Mouse (Mus musculus) lung, embryonic 14.5 days (tissue): ENCODE results near the gene Adamtsl4. TPM values are rescaled to one million over a fixed set of nuclear protein-coding genes. Genes with fewer than 3 reads are reported as not detected.
"Not testable (repeated sequence)": the region's sequence is repeated elsewhere in the genome, so short reads cannot be mapped to it uniquely, and the experiment has no call there.

Experiments used
- ATAC-seq: fragments of 200-750 bp; cut with Nextera tagmentation; 2 replicates; pipeline ENCODE4 v1.8.0; 2017; ENCODE audit warnings: mild to moderate bottlenecking, moderate TSS enrichment, moderate library complexity; ENCODE audit not compliant: insufficient read depth
- DNase-seq: peaks from one replicate; pipeline ENCODE4 v3.0.0-alpha.2; 2015
- H3K27ac ChIP-seq: fragments of 300-500 bp; sonication (generic); 2 replicates; pipeline ENCODE4 v1.5.1; 2014; ENCODE audit warnings: low read depth, mild to moderate bottlenecking, moderate library complexity
- H3K27me3 ChIP-seq: fragments of 300-500 bp; sonication (generic); 2 replicates; pipeline ENCODE4 v1.6.1; 2014; ENCODE audit warnings: low read length, control low read depth; ENCODE audit not compliant: insufficient read depth
- H3K36me3 ChIP-seq: fragments of 300-500 bp; sonication (generic); 2 replicates; pipeline ENCODE4 v1.6.1; 2014; ENCODE audit warnings: control low read depth; ENCODE audit not compliant: insufficient read depth
- H3K4me1 ChIP-seq: fragments of 300-500 bp; sonication (generic); 2 replicates; pipeline ENCODE4 v1.6.1; 2014; ENCODE audit warnings: antibody characterized with exemption, control low read depth; ENCODE audit not compliant: insufficient read depth
- H3K4me2 ChIP-seq: fragments of 300-500 bp; sonication (generic); 2 replicates; pipeline ENCODE4 v1.6.1; 2014; ENCODE audit warnings: mild to moderate bottlenecking
- H3K4me3 ChIP-seq: fragments of 300-500 bp; sonication (generic); 2 replicates; pipeline ENCODE4 v1.5.1; 2014; ENCODE audit warnings: low read depth, low read length
- H3K9ac ChIP-seq: fragments of 300-500 bp; sonication (generic); 2 replicates; pipeline ENCODE4 v1.6.1; 2014
- H3K9me3 ChIP-seq: fragments of 300-500 bp; sonication (generic); 2 replicates; pipeline ENCODE4 v1.6.1; 2016; ENCODE audit warnings: low read depth, low read length, control low read depth
- CTCF ChIP-seq: IDR thresholded peaks from 2 replicates; pipeline ENCODE4 v1.5.1; 2016; ENCODE audit warnings: antibody characterized with exemption, low read depth
- WGBS: fragments of 180-500 bp; shearing (Covaris S2); extraction: QIAGEN DNeasy Blood & Tissue Kit; methylation state at CpG from one replicate; pipeline ENCODE4 v1.1.7; 2014; 5-methylcytosine and 5-hydroxymethylcytosine counted together
- polyA plus RNA-seq: library from polyadenylated mRNA; unstranded; fragments of >200 nt; fragmentation: Nextera tagmentation; extraction: Ambion mirVana; gene quantifications from 2 replicates; pipeline ENCODE4 v1.2.1, GENCODE M21; 2014

Adamtsl4 gene
- polyA plus RNA-seq, 1 experiment from 2014 or later, result 1.6 TPM

GRCm38 (mm10) chr3:95672861-95673706, 14.6 kb downstream of the Adamtsl4 start:
- H3K4me2 ChIP-seq, result peak overlapping the region; percentile 54

DNA sequence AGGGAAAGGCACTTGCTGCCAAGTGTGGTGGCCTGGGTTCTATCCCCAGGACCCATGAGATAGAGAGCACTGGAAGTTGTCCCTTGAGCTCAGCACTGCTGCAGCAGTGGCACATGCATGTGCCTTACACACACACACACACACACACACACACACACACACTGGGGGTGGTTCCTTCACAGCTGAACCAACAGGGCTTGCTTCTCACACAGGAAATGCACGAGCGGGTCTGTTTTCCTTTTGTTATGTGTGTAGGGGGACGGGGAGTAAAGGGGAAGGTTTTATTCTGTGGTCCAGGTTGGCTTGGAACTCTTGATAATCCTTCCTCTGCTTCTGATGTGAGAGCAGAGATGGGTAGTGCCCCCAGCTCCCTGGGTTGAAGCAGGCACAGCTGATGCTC, 15.3 kb downstream of the Adamtsl4 start:
- no peak for DNase-seq
- H3K4me1 ChIP-seq, result peaks cover 42% of the 10 kb centered on the region
- WGBS, result 39% methylated on average over 3 of the region's 3 CpGs

More at GRCm38 (mm10) chr3:95672861-95673706, 14.6 kb downstream of the Adamtsl4 start:
- no peak for ATAC-seq
- Histone ChIP-seq H3K36me3 (peaks cover 8% of the 10 kb centered on the region; the same call in 1 of the 2 replicates), H3K27ac (peak overlapping the region; percentile 93), H3K4me3 (peak overlapping the region; percentile 14), H3K9ac (peak overlapping the region; percentile 54), H3K27me3 (no peaks in the 10 kb centered on the region), H3K9me3 (no peaks in the 10 kb centered on the region), H3K4me1 (peaks cover 37% of the 10 kb centered on the region)
- WGBS, result 29% methylated on average over 10 of the region's 10 CpGs
- no peak for TF ChIP-seq CTCF
- peak; percentile 46 for DNase-seq

DNA sequence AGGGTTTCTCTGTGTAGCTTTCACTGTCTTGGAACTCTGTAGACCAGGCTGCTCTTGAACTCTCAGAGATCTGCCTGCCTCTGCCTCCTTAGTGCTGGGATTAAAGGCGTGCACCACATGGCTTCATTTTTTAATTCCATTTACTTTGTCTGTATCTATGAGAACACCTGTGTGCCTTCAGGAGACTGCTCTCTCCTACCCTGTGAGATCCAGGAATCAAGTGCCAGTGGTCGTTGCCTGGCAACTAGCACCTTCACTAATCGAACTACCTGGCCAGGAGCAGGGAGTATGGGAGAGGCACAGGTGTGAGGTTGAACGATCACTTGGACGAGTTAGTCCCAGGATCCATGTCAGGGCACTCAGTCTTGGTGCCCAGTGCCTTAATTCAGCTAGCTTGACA, 16.5 kb downstream of the Adamtsl4 start:
- Histone ChIP-seq H3K4me1 (peaks cover 44% of the 10 kb centered on the region), H3K9me3 (no peaks in the 10 kb centered on the region), H3K36me3 (peaks cover 8% of the 10 kb centered on the region; the same call in 1 of the 2 replicates), H3K4me3 (no peak overlapping the region), H3K4me2 (no peak overlapping the region), H3K9ac (no peak overlapping the region), H3K27ac (0 out of 2 replicates have a peak overlapping the region, but pooled peaks have one; percentile 0), H3K27me3 (no peaks in the 10 kb centered on the region)
- no peak for TF ChIP-seq CTCF
- WGBS, result 67% methylated on average over 5 of the region's 5 CpGs
- ATAC-seq (no peak), DNase-seq (no peak)

More for the DNA sequence above, 15.3 kb downstream of the Adamtsl4 start:
- Histone ChIP-seq H3K4me2 (no peak overlapping the region), H3K9ac (no peak overlapping the region; the same call in 1 of the 2 replicates), H3K27me3 (no peaks in the 10 kb centered on the region), H3K4me3 (no peak overlapping the region), H3K36me3 (peaks cover 8% of the 10 kb centered on the region; the same call in 1 of the 2 replicates), H3K9me3 (no peaks in the 10 kb centered on the region), H3K27ac (peak overlapping the region; percentile 93)
- no peak for TF ChIP-seq CTCF
- no peak for ATAC-seq

DNA sequence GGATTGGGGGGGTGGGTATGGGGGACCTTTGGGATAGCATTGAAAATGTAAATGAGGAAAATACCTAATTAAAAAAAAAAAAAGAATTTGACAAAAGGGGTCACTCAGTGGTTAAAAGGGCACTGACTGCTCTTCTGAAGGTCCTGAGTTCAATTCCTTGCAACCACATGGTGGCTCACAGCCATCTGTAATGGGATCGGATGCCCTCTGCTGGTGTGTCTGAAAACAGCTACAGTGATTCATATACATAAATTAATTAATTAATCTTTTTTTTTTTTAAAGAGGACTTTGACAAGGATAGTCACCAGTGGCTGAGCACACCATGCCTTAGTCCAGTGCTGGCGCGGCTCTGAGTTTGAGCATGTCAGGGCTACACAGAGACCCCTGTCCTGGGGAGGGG, 17.3 kb downstream of the Adamtsl4 start:
- not testable (repeated sequence) for H3K27ac ChIP-seq, DNase-seq, H3K9me3 ChIP-seq, H3K4me2 ChIP-seq, ATAC-seq, H3K9ac ChIP-seq, H3K36me3 ChIP-seq, H3K4me3 ChIP-seq, H3K27me3 ChIP-seq
- H3K4me1 ChIP-seq, result peaks cover 46% of the 10 kb centered on the region
- 89% methylated on average over 3 of the region's 3 CpGs for WGBS

DNA sequence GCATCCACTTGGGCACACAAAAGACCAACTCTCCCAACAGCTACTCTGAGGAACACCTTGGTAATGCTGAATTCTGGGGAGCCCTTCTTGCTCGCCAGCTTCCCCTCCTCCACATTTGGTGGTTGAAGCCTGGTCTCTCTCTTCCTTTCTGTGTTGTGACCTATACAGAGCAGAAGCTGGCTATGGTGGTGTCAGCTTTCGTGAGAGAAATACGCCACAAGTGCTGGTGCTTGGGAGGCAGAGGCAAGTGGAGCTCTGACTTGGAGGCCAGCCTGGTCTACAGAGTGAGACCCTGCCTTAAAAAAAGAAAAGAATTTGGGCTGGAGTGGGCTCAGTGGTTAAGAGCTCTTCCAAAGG, 18.4 kb downstream of the Adamtsl4 start:
- WGBS, result 81% methylated on average over 3 of the region's 3 CpGs
- Histone ChIP-seq H3K36me3 (peaks cover 21% of the 10 kb centered on the region), H3K9me3 (no peaks in the 10 kb centered on the region), H3K4me1 (peaks cover 41% of the 10 kb centered on the region), H3K4me3 (no peak overlapping the region), H3K4me2 (no peak overlapping the region), H3K27me3 (no peaks in the 10 kb centered on the region), H3K9ac (no peak overlapping the region), H3K27ac (peak overlapping the region; percentile 94; the same call in 1 of the 2 replicates)
- no peak for TF ChIP-seq CTCF
- no peak for DNase-seq
- ATAC-seq, result no peak

DNA sequence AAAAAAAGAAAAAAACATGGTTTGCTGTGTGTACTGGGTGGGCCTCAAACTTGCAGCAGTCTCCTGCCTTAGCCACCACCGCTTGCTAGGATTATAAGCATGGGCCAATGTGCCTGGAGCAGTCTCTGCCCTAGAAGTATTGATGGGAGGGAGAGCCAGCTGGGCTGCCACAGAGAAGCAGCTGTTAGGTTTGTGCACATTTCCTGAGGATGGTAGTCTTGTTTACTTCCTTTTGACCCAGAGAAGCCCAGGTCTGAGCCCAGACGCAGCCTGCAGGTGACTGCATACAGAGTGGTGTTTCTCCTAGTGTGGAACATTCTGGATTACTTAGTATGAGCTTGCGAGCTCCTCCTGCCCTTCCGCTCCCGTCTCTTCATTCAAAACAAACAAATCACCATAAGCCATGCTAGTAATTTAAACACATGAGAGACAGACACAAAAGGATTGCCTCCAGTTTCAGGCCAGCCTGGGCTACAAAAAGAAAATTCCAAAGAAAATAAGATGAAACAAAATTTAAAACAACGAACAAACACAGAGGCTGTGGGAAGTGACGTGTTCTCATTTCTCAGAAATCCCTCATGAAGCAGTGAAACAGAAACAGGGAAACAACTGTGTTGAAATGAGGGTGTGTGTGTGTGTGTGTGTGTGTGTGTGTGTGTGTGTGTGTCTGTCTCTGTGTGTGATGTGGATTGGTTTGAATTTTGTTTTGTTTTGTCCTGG, 19.0 kb downstream of the Adamtsl4 start:
- no peaks in the 10 kb centered on the region for H3K27me3 ChIP-seq
- peaks cover 27% of the 10 kb centered on the region for H3K36me3 ChIP-seq
- DNase-seq, result no peak
- peak overlapping the region; percentile 21; the same call in 1 of the 2 replicates for H3K9ac ChIP-seq
- no peaks in the 10 kb centered on the region for H3K9me3 ChIP-seq
- H3K4me2 ChIP-seq, result peak overlapping the region; percentile 42; the same call in 1 of the 2 replicates
- H3K4me3 ChIP-seq, result no peak overlapping the region
- H3K4me1 ChIP-seq, result peaks cover 36% of the 10 kb centered on the region
- ATAC-seq, result no peak
- WGBS, result 58% methylated on average over 7 of the region's 7 CpGs
- peak overlapping the region; percentile 94 for H3K27ac ChIP-seq
- no peak for TF ChIP-seq CTCF

GRCm38 (mm10) chr3:95668026-95668425, 19.7 kb downstream of the Adamtsl4 start:
- WGBS, result 16% methylated on average over 7 of the region's 7 CpGs
- Histone ChIP-seq H3K27ac (peak overlapping the region; percentile 94), H3K4me1 (peaks cover 28% of the 10 kb centered on the region), H3K9ac (peak overlapping the region; percentile 21; the same call in 1 of the 2 replicates), H3K27me3 (no peaks in the 10 kb centered on the region), H3K36me3 (peaks cover 34% of the 10 kb centered on the region), H3K9me3 (no peaks in the 10 kb centered on the region), H3K4me3 (0 out of 2 replicates have a peak overlapping the region, but pooled peaks have one; percentile 0), H3K4me2 (peak overlapping the region; percentile 42)
- no peak for TF ChIP-seq CTCF
- peak; percentile 83 for DNase-seq
- ATAC-seq, result peak; percentile 59
